Mouse (Mus musculus) bone marrow, adult 2 months (tissue): Measurements from ENCODE around the gene Actr5.

Source experiments
- CTCF ChIP-seq: fragments of 200-500 bp; IDR thresholded peaks from 2 replicates; pipeline ENCODE4 v1.5.1; 2011; ENCODE audit warnings: low read length, control low read depth; ENCODE audit not compliant: control insufficient read depth, insufficient read depth
- POLR2A ChIP-seq: fragments of 200-500 bp; IDR thresholded peaks from 2 replicates; pipeline ENCODE4 v1.6.1; 2011; ENCODE audit warnings: low read depth, mild to moderate bottlenecking, control low read depth, low read length, borderline replicate concordance; ENCODE audit not compliant: control insufficient read depth

- TF ChIP-seq CTCF, result no peak
- peak; percentile 67; the same call in 1 of the 2 replicates for TF ChIP-seq POLR2A
These were observed 42.5 kb downstream of the Actr5 start for GRCm38 (mm10) chr2:158667022-158667670.
